Mouse (Mus musculus) layer of hippocampus, postnatal 36 days (tissue): ENCODE measurements around the gene Nans. TPM values are rescaled to one million over a fixed set of nuclear protein-coding genes. Genes with fewer than 3 reads are reported as not detected.

Experiments used
- DNase-seq, 2 experiments: peaks; one replicate each; pipeline ENCODE4 v3.0.0; 2022
- total RNA-seq, 2 experiments: library from RNA; stranded (reverse); gene quantifications; 2 replicates each; pipeline ENCODE4 v1.2.3; 2021

The Nans gene
- total RNA-seq, 2 experiments from 2014 or later, result 16.1 to 19.0 TPM

- peak in 1 of 2 experiments; percentile 29 for DNase-seq
Measured at GRCm38 (mm10) chr4:46485696-46486417, 3.2 kb upstream of the Nans start.

- no peak for DNase-seq
Measured at GRCm38 (mm10) chr4:46487348-46487747, 1.7 kb upstream of the Nans start.

GRCm38 (mm10) chr4:46493071-46493470, 4.0 kb downstream of the Nans start:
- no peak for DNase-seq

GRCm38 (mm10) chr4:46495543-46495942, 6.5 kb downstream of the Nans start:
- no peak for DNase-seq

GRCm38 (mm10) chr4:46497286-46497892, 8.3 kb downstream of the Nans start:
- DNase-seq, result peak; percentile 41 to 62

GRCm38 (mm10) chr4:46498511-46498910, 9.5 kb downstream of the Nans start:
- DNase-seq, result no peak

GRCm38 (mm10) chr4:46498976-46499375, 9.9 kb downstream of the Nans start:
- DNase-seq, result no peak

GRCm38 (mm10) chr4:46502606-46503502, 13.8 kb downstream of the Nans start:
- no peak for DNase-seq

- no peak for DNase-seq
Measured at GRCm38 (mm10) chr4:46503881-46504280, 14.8 kb downstream of the Nans start.

- no peak for DNase-seq
Measured at GRCm38 (mm10) chr4:46505361-46506057, 16.5 kb downstream of the Nans start.

- DNase-seq, result peak; percentile 95 to 96
Measured at GRCm38 (mm10) chr4:46506801-46507610, 18.0 kb downstream of the Nans start.

GRCm38 (mm10) chr4:46507736-46508460, 18.9 kb downstream of the Nans start:
- peak; percentile 45 to 60 for DNase-seq

- no peak for DNase-seq
Measured at GRCm38 (mm10) chr4:46520491-46520890, 31.4 kb downstream of the Nans start.

- no peak for DNase-seq
Measured at GRCm38 (mm10) chr4:46521457-46521856, 32.4 kb downstream of the Nans start.

- no peak for DNase-seq
Measured at GRCm38 (mm10) chr4:46523324-46523723, 34.3 kb downstream of the Nans start.

GRCm38 (mm10) chr4:46526226-46526625, 37.2 kb downstream of the Nans start:
- no peak for DNase-seq

- no peak for DNase-seq
Measured at GRCm38 (mm10) chr4:46526798-46527557, 37.9 kb downstream of the Nans start.

- no peak for DNase-seq
Measured at GRCm38 (mm10) chr4:46527558-46527926, 38.5 kb downstream of the Nans start.

GRCm38 (mm10) chr4:46529722-46530121, 40.7 kb downstream of the Nans start:
- DNase-seq, result no peak

GRCm38 (mm10) chr4:46532511-46532910, 43.5 kb downstream of the Nans start:
- DNase-seq, result no peak
